Mouse (Mus musculus) olfactory bulb, adult 2 months (tissue): Measurements from ENCODE around the gene Zfhx3.

Experiments
- CTCF ChIP-seq: fragments of 200-500 bp; IDR thresholded peaks from 2 replicates; pipeline ENCODE4 v1.5.1; 2012; ENCODE audit warnings: low read depth, mild to moderate bottlenecking, low read length, moderate library complexity; ENCODE audit not compliant: insufficient read depth
- POLR2A ChIP-seq: fragments of 200-500 bp; IDR thresholded peaks from 2 replicates; pipeline ENCODE4 v1.6.1; 2012; ENCODE audit warnings: mild to moderate bottlenecking, low read depth, low read length, moderate library complexity; ENCODE audit not compliant: insufficient read depth

DNA sequence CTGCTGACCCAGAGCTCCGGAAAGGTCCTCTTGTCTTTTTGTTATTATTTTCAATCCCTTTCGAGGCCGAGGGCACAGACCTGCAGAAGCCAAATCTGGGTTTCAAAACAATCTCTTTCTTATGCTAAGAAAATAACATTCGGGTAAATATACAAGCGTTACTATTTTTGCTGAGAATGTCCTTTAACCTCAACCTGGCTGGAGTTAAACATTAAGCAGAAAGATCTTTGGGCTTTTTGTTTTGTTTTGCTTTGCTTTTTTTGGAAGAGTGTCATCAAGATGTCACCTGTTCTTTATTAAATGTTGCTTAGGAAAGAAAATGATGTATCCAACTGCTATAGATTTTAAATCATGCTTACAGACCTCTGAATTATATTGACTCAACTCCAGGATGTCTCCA lies 204.1 kb downstream of the Zfhx3 start:
- TF ChIP-seq POLR2A (no peak), CTCF (no peak)
